Mouse (Mus musculus) gastrocnemius, postnatal 4 days (tissue): ENCODE measurements around the gene Pon1. TPM values are rescaled to one million over a fixed set of nuclear protein-coding genes. Genes with fewer than 3 reads are reported as not detected.

Experiments used
- DNase-seq, 2 experiments: peaks; one replicate each; pipeline ENCODE4 v3.0.0; 2021 to 2022; ENCODE audit warnings: low spot score in 2 of 2, mixed read lengths in 2 of 2
- total RNA-seq, 2 experiments: library from RNA; stranded (reverse); gene quantifications; 2 replicates each; pipeline ENCODE4 v1.2.3; 2021

Pon1 gene
- total RNA-seq, 2 experiments from 2014 or later: 0.32 to 0.93 TPM

GRCm38 (mm10) chr6:5136046-5136445 is 57.7 kb downstream of the Pon1 start:
- DNase-seq: no peak

GRCm38 (mm10) chr6:5134986-5135385 is 58.8 kb downstream of the Pon1 start:
- DNase-seq: no peak

- no peak for DNase-seq
Measured at GRCm38 (mm10) chr6:5129364-5130093, 64.2 kb downstream of the Pon1 start.

DNA sequence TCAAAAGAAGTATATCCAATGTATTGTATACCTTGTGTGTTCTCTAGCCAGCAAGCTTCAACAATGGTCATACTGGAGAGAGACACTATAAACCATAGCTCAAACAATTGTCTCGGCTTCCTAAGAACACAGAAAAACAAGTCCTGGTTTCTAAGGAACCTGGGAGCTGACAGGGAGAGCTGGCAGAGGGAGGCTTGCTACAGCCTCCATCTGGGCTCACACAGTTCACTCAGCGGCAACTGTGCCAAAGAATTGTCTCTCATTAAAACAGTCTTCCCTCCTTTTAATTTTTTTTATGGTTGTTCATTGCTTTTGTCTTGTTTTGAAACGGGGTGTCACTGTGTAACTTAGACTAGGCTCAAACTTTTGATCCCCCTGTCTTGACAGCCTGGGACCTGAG is 73.5 kb downstream of the Pon1 start:
- no peak for DNase-seq

- DNase-seq: no peak
Measured at GRCm38 (mm10) chr6:5119181-5119910, 74.4 kb downstream of the Pon1 start.

Other genes with a start within 250 kb of the Pon1 start
- gene Pon3, start 62.3 kb upstream of the Pon1 start, total RNA-seq: 10 to 100 TPM in 1 of 2 experiments, 1 to 10 TPM in 1; 8.0 to 10.0 TPM
- gene Pon2, start 104.5 kb upstream of the Pon1 start, total RNA-seq: 10 to 100 TPM; 15.9 to 16.4 TPM
- gene Asb4, start 189.4 kb upstream of the Pon1 start, total RNA-seq: 10 to 100 TPM; 17.1 to 19.7 TPM